Mouse (Mus musculus): ENCODE results near the gene Rac3.
A peak's percentile ranks its signal among the peaks of the same experiment; 100 is the strongest.
"Not testable (repeated sequence)": the region's sequence is repeated elsewhere in the genome, so short reads cannot be mapped to it uniquely, and the experiment has no call there.

Gene Rac3

DNA sequence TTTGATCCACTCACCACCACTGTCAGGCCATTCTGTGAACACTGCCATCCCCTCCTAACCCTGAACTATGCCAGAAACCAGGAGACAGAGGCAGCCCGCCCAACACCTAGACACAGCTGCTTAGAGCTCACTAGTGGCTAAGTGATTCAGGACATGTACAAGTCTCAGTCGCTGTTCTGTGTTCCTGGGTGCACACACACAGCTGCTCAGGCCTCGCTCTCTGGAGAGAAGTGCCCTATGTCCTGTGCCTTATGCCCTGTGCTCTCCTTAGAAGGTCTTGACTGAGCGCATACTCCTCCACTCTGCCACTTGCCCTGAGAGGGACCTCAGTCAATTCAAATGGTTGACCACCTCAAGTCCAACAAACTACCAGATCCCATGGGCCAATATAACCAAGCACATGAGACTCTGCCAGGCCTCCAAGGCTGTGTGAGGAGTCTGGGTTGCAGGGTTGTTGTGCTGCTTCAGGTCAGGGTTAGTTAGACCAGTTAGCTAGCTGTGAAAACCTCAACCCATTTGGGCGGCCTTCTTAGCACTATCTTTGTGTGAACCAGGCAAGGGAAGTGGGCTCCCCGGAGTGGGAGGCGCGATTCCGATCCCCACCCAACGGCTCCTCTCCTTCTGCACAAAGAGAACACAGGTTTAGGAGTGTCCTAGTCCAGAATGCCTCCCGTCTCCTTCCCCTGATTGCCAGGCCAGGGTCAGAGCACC is 7.4 kb downstream of the Rac3 start:
- DNase-seq (ENCODE audit: low spot score): no peak

DNA sequence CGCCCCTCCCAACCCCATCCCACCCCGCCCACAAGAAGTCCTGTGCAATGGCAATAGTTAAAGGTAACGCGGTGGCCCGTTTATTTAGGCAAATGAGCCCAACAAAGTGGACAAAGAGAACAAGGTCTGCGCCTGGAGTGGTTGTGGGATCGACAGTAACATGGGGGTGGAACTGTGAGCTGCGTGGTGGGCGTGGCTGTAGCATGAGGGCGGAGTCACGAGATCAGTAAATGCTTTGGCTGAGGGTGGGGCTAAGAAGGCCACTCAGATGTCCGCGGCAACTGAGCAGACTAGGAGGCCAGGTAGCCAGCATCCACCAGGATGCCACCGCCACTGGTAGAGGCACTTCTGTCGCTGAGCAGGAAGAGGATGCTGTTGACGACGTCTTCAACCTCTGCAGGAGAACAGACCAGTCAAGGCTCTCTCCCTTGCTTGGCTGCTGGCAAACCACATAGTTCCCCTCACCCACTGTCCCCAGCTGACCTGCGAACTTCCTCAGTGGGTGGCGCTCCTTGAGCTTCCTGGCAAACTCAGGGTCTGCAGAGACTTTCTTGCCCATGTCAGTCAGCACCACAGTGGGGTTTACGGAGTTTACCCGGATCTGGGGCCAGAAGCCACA is 8.3 kb downstream of the Rac3 start:
- DNase-seq (ENCODE audit: low spot score): not testable (repeated sequence)

DNA sequence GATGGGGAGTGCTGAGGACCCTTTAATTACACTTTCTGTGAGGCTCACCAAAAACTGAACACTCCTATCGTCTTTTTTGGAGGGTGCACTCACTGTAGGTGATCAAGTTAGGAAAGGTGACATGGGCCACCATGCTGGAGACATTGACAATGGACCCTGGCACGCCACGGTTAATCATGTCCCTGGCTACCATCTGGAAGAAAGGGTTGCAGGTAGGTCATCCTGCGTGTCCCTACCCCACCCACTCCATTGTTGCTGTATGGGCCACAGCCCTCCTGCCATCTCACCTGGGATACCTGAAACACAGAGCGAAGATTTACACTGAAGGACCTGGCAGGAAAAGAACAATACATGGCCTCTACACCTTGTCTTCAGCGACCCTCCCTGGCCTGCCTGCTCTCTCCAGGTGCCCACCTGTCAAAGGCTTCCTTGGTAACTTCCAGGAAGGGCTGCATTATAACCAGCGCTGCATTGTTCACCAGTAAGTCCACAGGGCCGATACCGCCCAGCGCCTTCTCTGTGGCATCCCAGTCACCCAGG is 9.1 kb downstream of the Rac3 start:
- DNase-seq (ENCODE audit: low spot score): no peak

DNA sequence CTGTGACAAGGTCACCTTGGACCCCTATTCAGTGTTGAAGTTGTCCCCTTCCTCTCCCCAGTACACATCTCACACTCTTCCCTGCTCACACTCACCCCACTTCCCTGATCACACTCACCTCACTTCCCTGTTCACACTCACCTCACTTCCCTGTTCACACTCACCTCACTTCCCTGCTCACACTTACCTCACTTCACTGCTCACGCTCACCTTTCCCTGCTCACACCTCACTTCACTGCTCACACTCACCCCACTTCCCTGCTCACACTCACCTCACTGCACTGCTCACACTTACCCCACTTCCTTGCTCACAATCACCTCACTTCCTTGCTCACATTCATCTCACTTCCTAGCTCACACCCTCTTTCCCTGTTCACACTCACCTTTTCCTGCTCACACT is 10.1 kb downstream of the Rac3 start:
- no peak for DNase-seq (ENCODE audit: low spot score)

DNA sequence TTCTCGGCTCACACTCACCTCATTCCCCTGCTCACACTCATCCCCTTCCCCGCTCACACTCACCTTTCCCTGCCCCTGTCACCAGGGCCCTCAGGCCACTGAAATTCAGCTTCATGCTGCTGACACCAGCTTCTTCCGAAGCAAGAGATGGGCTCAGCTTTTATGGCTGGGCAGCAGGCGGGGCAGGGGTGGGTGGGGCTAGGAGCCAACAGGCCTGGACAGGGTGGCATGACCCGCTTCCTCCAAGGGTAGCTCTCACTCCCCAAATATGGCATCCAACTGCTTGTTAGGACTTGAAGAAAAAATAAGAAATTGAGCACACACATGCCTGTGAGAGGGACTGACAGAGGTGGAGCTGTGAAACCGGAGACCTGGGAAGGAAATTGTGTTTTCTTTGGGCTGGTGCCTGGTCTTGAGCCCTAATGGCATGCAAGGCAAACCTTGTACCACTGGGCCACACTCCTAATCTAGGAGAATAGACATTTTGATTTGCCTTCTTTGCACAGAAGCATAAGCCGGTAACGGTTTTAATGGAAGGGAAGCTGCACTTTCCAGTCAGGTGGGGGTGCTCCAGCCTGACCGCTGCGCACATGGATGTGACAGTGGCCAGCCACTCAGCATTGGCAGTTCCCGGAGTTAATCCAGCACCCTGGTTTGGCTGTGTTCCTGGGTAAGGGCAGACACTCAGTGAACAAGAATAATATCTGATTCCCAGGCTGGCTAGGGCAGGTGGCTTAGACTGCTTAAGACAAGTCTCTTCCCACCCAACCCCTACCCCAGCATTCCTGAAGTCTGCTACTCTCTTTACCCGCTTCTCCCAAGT is 10.8 kb downstream of the Rac3 start, which contains the start of gene Cbr2:
Gene Cbr2, minus strand, starts transcription at position 257 of the 823 bp plus-strand sequence.
- no peak for DNase-seq (ENCODE audit: low spot score)

DNA sequence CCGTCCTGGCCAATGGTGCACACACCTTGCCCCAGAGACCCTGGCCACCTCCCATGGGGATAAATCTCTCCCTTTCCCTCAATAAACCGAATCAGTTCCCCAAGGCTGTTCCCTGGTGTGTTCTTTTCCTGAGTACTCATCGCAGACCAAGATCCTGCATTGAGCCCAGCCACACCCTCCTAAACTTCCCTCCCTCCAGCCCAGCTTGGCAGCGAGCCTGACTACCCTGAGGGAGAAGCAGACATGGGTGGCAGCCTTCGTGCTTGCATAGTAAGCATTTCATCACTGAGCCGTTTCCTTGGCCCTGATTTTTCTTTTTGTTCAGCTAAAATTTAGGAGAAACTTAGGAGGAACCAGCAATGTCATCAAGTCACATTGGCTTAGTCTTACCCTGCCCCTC is 12.3 kb downstream of the Rac3 start:
- DNase-seq (ENCODE audit: low spot score): peak; percentile 57

DNA sequence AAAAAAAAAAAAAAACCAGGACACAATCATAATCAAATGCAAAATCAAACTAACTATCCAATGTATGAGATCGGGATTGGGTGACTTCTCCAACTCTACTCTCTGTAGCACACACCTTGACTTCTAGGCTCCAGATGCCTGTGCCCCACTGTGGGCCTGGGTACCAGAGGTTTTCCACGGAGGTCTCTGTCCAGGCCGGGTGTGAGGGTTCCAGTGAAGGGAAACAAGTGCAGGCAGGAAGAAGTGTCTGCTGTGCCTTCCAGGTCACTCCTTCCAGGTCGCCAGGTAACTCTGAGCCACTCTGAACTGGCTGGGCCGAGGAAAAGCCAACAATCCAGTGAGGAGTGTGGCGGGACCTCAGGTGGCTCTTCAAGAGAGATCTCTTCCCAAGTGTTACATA is 15.2 kb downstream of the Rac3 start:
- no peak for DNase-seq (ENCODE audit: low spot score)

DNA sequence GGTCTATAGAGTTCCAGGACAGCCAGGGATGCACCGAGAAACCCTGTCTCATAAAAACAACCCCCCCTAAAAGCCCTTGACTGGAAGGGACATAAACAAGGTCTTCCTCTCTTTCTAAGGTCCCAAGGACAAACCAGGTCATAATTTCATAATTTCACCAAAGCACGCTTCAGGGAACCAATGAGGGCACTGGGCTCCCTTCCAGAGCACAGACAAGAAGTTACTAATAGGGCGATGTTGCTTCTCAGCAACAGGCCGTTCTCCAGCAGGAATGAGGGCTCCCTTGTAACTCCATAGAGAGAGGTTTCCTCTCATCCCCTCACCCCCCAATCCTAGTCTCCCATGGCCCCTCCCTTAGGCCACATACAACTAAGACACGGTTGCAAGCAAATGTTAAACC is 19.7 kb downstream of the Rac3 start:
- DNase-seq (ENCODE audit: low spot score): no peak

DNA sequence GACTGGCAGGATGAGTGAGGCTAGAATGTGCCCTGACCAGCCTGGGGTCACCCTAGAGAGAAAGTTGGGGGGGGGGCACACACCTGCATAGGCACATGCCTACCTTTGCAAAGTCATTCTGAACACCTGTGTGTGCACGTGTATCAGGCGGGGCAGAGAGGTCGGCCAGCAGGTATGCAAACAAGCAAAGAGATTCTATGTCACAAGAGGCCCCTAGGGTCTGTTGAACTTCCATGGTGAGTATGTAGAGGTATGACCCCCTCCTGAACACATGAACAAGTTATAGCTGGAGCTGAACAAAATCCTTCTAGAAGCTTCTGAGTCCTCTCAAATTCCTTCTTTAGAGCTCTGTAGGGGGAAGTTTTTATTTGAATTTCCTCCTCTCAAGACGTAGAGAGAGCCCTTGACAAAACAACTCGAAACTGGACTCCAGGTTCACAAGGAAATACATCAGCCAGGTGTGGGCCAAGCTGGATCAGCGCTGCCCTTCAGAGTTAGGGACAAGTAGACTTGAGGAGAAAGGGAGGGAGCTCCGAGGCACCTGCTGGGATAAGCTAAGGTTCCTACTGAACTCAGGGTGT is 22.9 kb downstream of the Rac3 start:
- no peak for DNase-seq (ENCODE audit: low spot score)

DNA sequence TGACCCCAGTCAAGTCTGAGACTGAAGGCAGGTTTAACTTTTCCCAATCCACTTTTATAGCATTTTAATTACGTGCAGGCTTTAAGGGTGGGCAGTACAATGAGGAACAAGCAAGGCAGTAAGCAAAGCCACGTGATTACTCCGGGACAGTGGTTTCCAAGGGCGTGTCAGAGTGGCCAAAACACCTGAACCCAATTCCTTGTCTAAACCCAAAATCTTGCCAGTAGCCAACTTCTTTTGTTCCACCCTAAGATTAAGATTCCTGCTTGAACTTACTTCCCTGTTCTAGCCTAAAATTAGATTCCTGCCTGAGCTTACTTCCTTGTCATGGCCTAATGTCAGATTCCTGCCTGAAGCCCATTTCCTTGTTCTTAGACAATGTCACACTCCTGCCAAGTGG is 26.7 kb downstream of the Rac3 start:
- no peak for DNase-seq (ENCODE audit: low spot score)

DNA sequence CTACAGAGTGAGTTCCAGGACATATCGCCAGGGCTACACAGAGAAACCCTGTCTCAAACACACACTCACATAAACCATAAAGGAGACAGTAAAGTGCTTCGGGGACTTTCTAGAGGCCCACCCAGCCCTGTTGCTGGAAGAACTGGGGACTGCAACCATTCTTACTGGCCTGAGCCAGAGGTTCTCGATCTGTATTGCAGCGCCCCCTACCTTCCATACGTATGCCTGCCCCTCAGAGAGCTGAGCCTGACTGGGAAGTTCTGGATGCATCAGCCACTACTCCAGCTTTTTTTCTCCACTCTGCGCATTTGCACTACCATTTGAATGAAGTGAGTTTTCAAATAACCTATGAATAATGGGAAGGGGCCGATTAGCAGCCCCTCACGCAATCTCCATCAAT is 28.2 kb downstream of the Rac3 start:
- no peak for DNase-seq (ENCODE audit: low spot score)

DNA sequence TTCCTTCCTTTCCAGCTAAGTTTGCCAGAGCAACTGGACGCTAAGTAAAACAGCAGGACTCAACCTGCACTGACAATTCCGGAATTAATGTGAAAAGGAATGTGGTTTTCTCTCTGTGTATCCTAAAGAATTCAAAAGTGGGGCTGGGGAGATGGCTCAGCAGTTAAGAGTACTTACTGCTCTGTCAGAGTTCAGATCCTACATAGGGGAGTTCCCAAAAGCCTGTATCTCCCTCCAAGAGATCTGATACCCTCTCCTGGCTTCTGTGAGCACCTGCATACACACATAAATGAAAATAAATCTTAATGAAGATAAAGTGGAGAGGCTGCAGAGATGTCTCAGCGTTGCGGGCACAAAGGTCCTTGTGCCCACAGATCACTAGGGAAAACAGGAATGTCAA is 30.3 kb downstream of the Rac3 start:
- DNase-seq (ENCODE audit: low spot score): no peak

DNA sequence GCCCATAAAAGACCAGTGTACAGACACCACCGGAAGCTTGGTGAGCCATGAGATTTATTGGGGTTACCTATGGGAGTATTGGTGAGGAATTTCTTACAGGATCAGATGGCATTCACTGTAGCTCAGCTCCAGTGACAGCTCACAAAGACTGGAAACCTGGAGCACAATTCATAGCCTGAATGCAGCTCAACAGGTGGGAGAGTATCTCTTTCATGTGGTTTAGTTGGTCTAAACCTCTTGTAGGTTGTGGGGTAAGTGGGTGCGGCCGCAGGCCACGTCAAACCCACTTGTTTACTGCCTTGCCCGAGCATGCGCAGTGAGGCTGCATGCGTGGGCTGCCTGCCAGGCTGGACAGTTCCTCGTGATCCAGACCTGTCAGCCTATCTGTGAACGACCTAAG is 39.0 kb downstream of the Rac3 start:
- no peak for DNase-seq (ENCODE audit: low spot score)

DNA sequence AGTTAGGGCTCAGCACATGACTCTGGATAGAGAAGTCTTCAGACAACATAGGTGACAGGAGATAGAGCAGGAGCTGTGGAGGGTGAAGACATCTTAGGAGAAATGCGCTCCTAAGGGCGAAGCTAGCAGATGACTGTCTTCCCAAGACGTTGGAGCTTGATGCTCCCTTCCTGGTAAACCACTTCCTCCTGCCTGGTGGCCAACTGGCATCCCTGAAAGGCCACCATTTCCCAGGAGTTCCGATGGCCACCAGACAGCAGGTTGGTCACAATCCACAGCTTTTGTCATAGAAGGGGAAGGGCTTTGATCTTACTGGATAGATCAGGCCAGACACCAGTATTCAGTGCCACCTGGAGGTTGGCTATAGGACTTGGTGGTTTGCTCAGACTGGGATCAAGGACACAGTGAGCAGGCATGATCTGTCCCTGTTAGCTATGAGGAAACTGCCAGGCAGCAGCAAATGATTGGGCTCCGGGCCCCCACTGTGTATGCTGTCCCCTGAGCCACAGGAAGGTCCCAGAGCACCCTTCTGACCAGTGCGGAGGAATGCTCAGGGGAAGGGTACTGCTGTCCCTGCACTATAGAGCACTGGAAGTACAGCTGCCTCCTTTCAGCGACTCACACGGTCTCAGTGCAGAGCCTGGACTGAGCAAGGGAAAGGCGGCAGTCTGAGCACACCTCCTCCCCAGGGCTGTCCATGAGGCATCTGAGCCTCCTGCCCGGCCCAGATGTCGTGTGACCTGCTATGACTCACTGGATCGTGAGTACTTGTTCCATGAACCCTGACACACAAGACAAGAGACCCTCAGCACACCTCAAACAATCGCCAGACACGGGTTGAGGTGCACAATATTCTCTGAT is 40.8 kb downstream of the Rac3 start:
- no peak for DNase-seq (ENCODE audit: low spot score)

DNA sequence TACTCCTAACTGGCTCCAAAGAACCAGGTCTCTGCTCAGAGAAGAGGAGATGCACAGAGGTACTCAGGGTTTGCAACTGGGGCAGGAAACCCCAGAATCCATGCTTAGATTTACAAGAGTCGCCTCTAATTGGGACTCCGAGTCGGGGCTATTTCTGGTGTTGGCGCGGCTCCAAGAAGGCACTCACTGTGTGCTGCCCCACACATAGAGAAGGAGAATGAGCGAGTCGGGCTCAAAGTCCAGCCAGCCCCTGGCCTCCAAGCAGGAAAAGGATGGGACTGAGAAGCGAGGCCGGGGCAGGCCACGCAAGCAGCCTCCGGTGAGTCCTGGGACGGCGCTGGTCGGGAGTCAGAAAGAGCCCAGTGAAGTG is 41.4 kb downstream of the Rac3 start, which contains the start of gene Hmga1b:
Gene Hmga1b, plus strand, starts transcription at position 123 of the 370 bp plus-strand sequence.
- not testable (repeated sequence) for DNase-seq (ENCODE audit: low spot score)

DNA sequence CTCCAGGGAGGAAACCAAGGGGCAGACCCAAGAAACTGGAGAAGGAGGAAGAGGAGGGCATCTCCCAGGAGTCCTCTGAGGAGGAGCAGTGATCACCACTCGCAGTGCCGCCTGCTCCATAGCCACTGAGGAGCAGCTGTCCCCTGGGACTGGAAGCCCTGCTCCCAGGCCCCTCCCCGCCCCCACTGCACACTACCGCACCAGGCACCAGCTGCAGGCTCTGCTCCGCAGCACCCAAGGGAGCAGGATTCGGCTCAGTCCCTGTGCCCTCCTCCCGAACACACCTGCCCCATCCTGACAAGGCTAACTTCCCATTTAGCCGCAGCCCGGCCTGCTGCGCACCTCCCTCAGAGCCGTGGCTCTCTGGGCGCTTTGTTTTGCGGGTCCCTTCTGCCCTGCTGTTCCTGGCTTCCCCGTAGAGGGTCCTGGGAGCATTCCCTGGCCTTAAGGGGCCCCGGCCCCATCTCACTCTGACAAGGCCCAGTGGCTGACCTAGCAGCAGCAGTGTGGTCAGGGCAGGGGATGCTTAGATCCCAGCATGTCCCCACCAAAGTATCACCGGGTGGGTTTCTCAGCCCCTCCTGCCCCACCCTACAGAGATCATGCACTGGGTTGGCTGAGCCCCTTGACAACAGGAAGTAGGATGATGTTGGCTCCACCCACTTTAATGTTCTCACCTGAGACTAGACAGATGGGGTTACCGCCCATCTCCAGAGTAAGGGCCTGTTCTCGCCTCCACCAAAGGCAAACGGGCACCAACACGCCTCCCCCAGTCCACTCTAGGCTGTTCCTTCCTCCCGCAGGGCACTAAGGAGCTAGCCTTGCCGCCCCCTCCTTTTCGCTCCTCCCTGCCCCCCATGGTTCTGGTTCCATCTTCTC is 42.1 kb downstream of the Rac3 start:
- not testable (repeated sequence) for DNase-seq (ENCODE audit: low spot score)

DNA sequence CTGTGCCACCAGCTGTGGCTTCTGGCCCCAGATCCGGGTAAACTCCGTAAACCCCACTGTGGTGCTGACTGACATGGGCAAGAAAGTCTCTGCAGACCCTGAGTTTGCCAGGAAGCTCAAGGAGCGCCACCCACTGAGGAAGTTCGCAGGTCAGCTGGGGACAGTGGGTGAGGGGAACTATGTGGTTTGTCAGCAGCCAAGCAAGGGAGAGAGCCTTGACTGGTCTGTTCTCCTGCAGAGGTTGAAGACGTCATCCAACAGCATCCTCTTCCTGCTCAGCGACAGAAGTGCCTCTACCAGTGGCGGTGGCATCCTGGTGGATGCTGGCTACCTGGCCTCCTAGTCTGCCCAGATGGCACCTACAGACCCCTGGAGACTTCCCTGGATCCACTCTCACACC is 45.8 kb downstream of the Rac3 start:
- DNase-seq (ENCODE audit: low spot score): not testable (repeated sequence)

DNA sequence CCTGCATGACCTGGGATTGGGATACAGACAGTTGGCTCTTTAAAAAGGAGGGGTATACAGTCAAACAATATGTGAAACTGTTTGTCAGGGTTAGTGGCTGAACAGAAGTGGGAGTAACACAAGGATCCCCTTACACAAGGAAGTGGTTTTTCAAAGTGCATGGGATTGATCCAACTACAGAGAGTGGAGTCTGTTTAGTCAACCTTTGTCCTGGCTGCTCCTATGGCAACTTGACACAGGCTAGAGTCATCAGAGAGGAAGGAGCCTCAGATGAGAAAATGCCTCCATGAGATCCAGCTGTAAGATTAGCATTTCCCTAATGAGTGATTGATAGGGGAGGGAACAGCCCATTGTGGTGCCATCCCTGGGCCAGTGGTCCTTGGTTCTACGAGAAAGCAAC is 46.9 kb downstream of the Rac3 start:
- DNase-seq (ENCODE audit: low spot score): no peak

DNA sequence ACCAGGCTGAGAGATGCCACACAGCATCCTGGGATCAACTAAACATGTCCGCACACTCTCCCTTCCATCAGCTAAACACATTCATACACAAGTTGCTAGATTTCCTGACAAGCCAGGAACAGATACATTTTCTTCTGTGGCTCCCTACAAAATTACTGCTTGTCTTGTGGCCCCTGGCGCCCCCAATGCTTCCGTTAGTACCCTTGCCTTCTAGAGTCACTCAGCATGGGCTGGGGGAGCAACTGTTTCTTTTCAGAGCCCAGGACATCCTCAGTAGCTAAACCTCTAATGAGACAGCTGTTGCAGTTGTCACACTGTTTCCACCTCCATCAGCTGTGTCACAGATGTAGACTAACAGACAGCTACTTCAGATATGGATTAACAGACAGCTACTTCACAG is 51.5 kb downstream of the Rac3 start:
- DNase-seq (ENCODE audit: low spot score): no peak
